Mouse (Mus musculus) kidney, adult 11 months (tissue): ENCODE data around the gene Aadat.
"Not testable (repeated sequence)": the region's sequence is repeated elsewhere in the genome, so short reads cannot be mapped to it uniquely, and the experiment has no call there.

Experiments
- DNase-seq: peaks from one replicate; pipeline ENCODE4 v3.0.0; 2022

Gene Aadat

DNA sequence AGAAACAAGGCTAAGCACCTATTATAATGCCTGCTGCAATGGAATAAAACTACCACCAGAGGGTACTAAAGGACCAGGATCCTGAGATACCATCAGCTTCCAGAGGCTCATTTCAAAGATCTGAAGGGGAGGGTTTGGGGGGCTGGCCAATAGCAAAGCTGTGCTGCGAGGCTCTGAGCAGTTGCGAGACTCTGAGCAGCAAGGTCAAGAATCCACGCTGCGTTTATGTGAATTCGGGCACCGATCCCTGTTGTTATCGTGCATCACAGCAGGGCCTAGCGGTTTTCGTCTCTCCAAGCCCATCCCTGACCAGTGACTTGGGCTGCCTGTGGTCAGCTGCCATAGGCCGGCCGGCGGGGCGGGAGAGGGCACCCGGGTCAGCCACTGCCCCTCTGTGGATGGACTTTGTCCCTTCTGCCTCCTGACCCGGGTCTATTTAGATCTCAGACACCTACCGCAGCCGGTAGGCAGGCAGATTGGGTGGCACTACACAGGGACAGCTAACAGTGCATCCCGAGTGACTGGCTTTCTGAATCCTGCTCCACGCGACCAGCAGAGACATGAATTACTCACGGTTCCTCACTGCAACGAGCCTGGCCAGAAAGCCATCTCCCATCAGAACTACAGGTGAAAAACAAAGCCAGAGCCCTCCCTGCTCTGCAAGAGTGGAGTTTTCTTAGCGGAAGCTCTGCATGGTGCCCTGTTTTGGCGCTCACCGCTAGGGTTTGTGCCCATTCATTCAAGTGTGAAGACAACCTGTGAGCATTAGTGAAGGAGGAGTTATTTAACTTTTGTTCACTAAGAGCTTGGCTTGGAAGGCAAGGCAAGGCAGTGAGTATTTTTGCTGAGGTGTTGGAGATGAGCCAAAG lies at the start of gene Aadat:
Gene Aadat, plus strand, starts transcription at position 280 of the 869 bp plus-strand sequence.
- peak; percentile 90 for DNase-seq

DNA sequence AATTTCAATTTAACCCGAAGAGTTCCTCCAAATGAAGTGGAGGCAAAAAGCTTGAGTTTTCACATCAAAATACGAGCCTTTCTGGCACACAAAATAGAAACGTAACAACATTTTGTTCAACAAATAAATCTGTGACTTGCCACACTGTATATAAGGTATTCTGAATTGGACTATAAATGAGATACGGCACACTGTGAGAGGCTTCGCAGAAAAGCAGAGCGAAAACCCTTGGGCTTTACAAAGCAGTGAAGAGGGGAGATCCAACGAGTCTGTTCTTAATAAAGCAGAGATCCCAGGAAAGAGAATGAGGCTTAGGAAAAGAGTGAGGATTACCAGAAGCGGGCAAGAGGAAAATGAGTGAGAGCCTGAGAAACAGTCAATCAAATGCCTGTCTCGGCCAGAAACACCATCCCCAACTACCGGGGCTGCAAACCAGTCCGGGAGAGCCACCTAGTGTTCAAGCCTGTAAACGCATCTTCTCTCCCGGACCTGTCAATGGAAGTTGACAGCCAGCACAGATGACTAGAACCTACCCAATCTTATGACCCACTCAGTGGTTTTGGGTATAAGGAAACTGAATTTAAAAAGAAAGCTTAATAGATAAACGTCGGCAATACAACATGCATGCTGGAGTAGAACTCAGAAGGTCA lies 38.9 kb upstream of the Aadat start:
- peak; percentile 60 for DNase-seq

DNA sequence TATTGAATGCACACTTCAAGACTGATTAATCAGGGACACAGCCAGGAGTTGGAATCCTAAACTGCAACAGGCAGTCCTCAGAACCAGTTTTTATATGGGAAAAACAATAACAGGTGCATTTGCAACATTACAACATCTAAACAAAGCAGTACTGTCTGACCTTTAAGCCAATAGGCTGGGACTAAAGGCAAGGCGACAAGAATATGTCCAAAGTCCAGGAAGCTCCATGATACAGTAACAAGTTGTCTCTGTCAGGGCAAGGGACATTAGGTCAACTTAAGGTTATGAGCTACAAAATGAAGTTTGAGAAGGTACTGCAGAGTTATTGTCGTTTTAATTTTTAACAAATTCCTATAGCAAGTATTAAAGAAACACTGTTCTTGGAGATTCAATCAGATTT lies 15.6 kb upstream of the Aadat start:
- DNase-seq = peak; percentile 43

DNA sequence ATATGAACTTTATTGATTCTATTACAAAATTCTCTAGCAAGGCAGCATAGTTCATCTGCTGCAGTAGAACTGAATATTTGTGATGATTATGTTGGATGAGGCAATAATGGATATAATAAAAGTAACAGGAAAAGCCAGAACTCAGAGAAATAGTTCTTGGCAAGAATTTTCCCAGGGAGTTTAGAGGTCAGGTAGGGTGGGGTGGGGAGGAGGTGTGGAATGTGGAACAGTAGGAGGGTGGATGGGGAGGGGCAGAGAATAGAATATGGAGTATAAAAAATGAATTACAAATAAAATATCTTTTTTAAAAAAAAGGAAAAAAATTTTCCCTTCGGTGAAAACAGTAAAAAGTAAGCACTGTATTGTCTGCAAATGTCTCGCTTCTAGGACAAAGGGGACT lies 13.9 kb upstream of the Aadat start:
- DNase-seq = no peak

DNA sequence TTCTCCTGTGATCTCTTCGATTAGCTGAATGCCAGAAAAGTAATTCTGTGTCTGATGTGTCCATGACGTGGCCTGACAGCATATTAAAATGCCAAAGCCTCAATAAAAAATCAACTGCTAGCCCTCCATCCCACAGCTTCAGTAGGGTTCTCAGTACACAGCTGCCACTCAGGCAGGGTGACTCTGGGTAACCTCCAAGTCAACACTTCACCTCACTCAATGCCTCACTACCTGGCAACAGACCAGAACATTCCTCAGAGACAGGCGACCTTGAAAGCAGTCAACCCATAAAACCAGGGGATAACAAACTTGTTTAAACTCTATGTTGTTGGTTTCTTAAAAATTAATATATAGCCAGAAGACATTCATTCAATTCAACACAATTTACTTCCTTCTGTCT lies 13.3 kb upstream of the Aadat start:
- DNase-seq = peak; percentile 85

DNA sequence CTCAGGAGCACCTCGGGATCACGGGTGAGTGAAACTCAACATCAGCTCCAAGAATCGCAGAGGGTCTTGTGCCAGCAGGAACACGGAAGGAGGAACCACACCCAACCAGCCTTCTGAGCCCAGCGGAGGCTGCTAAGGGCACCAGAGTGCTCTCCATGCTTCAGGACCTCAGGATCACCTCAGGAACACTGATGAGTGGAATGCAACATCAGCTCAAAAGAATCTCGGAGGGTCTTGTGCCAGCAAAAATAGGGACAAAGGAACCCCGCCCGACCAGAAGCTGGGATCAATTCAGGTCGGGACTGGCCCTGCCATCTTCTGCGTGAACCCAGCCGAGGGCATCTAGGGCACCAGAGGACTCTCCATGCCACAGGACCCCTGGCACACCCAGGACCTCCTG lies 11.1 kb upstream of the Aadat start:
- DNase-seq = peak; percentile 55

DNA sequence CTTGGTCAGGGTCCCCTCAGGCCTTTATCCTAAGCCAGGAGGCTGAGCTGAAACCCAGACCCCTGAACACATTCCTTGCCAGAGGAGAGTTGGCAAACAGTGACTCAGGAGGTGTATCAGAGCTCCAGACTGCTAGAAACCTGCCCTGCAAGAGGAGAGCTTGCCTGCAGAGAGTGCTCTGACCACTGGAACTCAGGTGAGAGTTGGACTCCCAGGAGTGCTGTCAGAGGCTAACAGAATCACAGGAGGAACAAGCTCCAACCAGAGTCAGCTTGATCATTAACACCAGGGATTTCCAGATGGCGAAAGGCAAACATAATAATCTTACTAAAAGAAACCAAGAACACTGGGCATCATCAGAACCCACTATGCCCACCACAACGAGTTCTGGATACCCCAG lies 10.7 kb upstream of the Aadat start:
- peak; percentile 83 for DNase-seq

GRCm38 (mm10) chr8:60503098-60503497 lies 2.6 kb upstream of the Aadat start, which contains the start of gene Gm10283:
TSS of gene Gm10283 (minus strand) at chr8:60503198.
- no peak for DNase-seq

- DNase-seq = no peak
Observed at GRCm38 (mm10) chr8:60518286-60518685, 12.6 kb downstream of the Aadat start.

DNA sequence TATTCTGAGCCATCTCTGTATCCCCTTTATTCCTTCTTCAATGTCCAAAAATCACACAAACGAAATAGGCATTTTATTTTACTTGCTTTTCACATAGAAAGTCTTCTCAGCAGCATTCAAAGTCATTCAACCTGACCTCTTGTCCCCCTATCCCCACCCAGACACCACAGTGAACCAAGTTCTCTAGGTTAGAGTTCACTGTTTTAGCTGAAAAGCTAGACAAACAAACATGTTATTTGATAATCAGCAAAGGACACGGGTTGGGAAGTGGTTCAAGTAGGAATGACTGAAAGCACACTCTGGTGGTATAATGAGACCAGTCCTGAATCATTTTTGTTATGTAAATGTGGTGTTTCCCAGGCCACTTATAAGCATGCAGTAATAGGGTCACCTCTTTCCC lies 29.2 kb downstream of the Aadat start:
- no peak for DNase-seq

DNA sequence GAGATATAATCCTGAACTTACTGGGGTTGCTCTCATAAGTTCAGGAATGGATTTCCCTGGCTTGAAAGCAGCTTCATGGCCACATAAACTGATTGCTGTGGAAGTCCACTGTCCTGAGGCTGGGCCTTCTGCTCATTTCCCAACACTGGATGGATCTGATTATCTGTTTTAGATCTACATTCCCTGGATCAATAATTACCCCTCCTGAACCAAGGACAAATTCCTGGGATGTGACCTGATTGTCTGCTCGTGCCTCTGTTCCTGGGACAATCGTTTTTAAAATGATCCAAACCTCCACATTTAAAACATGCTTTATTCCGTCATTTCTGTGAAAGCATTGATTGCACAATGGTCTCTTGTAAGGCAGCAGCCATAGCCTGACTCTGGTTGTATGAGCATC lies 61.1 kb downstream of the Aadat start:
- DNase-seq = no peak

DNA sequence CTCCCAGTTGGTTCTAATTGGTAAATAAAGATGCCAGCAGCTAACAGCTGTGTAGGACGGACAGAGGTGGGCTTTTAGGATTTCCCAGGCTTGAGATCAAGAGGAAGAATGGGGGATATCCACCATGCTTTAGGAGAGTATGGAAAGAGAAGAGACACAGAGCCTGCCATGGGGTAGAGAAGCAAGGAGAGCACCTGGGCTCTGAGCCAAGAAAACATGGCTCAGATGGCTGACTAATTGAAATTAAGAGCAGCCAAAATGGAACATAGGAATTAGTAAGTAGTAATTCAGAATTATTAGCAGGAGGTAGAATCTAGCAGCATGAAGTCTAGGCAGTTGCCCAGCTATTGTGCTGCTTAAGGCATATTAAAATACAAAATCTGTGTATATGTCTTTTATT lies 71.5 kb downstream of the Aadat start:
- no peak for DNase-seq

GRCm38 (mm10) chr8:60583369-60583768 lies 77.6 kb downstream of the Aadat start:
- no peak for DNase-seq

DNA sequence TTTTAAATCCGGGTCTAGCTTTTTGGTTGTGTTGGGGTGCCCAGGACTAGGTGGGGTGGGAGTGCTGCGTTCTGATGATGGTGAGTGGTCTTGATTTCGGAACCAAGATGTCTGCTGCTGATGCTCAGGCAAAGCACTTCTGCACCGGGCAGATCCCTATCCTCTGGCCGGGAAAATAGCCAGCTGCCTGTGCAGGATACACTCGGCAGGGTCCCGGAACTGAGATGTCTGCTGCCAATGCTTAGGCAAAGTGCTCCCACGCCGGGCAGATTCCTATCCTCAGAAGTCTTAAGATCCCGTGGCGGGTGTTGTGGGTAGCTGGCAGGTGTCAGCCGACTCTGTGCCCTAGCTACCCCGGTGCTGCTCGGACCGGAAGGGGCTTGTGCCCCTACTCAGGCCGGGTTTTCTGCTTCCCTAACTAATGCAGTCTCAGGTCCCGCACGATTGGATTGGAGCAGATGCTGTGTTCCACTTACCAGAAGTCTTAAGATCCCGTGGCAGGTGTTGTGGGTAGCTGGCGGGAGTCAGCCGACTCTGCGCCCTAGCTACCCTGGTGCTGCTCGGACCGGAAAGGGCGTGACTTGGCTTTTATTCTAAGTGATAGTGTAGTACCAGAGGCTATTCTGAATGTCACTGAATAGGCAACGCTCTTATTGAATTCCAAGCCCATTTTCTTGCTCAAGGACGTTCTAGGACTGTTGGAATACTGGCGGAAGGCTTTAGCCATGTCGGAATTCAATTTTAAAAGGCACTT lies 85.8 kb downstream of the Aadat start:
- not testable (repeated sequence) for DNase-seq

DNA sequence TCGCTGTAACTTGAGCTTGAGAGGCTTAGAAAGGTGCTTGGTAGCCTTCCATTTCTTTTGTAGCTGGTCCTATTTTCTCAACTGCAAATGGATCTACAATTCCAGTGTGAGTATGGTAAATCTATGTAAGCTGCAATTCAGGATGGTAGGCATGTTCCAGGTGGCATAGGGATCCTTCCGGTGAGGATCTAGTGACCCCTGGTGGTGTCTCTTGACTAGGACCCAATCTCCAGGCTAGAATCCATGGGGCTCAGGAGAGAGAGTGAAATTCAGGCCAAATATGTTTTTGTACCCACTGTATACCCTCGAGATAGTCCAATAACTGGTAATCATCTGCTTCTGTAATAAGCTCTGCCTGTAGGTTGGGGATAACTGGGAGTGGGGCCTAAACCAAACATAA lies 89.0 kb downstream of the Aadat start:
- peak; percentile 47 for DNase-seq
